Mouse (Mus musculus): ENCODE measurements around the gene Ehmt2. TPM values are rescaled to one million over a fixed set of nuclear protein-coding genes. Genes with fewer than 3 reads are reported as not detected.
"Not testable (repeated sequence)": the region's sequence is repeated elsewhere in the genome, so short reads cannot be mapped to it uniquely, and the experiment has no call there.

Ehmt2 gene
- polyA plus RNA-seq, 1 experiment: 130 TPM

GRCm38 (mm10) chr17:34953258-34953657 lies 55.0 kb downstream of the Ehmt2 start:
- H3K4me3 ChIP-seq (ENCODE audit: insufficient read depth, low read depth, low read length): no peak overlapping the region
- 87% methylated on average over 3 of the region's 3 CpGs for WGBS
- TF ChIP-seq POLR2A (IDR thresholded peaks at IDR 0.05; ENCODE audit: insufficient read depth, low read depth, low read length) (no peak), CTCF (IDR thresholded peaks at IDR 0.05; ENCODE audit: insufficient read depth, low read depth, low read length) (no peak)

DNA sequence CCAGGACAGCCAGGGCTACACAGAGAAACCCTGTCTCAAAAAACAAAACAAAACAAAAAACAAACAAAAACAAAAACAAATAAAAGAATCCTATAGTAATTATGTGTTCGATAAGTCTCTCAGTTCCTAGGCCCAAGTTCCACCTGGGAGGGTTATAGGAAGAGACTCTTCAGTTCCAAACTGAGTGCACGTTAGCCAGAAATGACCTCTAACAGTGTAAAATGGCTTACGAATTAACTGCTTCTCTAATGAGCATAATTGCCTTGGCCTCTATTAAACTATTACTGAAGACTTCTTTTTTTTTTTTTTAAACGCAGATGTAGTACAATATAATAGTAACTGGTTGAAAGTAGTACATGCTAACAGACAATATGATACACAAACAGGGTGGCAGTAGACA lies 55.6 kb downstream of the Ehmt2 start:
- TF ChIP-seq POLR2A (IDR thresholded peaks at IDR 0.05; ENCODE audit: insufficient read depth, low read depth, low read length) (no peak), CTCF (IDR thresholded peaks at IDR 0.05; ENCODE audit: insufficient read depth, low read depth, low read length) (no peak)
- 70% methylated on average over 4 of the region's 4 CpGs for WGBS
- Histone ChIP-seq H3K4me3 (ENCODE audit: insufficient read depth, low read depth, low read length) (no peak overlapping the region), H3K4me1 (ENCODE audit: control insufficient read depth, insufficient read depth, low read length) (peaks cover 2% of the 10 kb centered on the region; the same call in 1 of the 2 replicates), H3K27ac (ENCODE audit: insufficient read depth, low read depth, low read length) (no peak overlapping the region)

More at GRCm38 (mm10) chr17:34953258-34953657, 55.0 kb downstream of the Ehmt2 start:
- H3K4me1 ChIP-seq (ENCODE audit: control insufficient read depth, insufficient read depth, low read length): peaks cover 2% of the 10 kb centered on the region; the same call in 1 of the 2 replicates
- H3K27ac ChIP-seq (ENCODE audit: insufficient read depth, low read depth, low read length): no peak overlapping the region

DNA sequence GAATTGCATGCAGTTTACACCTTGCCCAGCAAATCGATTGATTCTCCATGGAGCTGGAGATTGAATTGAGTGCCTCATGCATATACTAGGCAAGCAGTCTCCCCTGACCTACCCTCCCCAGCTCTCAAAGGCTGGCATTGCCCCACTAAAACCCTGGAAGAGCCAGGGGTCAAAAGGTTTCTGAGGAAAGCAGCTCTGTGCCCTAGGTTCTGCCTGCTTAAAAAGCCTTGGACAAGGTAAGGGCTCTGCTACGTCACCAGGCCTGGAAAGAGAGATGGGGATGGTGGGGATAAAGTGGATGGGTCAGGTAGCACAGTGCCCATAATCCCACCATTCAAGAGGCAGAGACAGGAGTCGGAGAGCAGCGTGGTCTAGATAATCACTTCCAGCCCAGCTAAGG lies 56.6 kb downstream of the Ehmt2 start:
- Histone ChIP-seq H3K4me3 (ENCODE audit: insufficient read depth, low read depth, low read length) (no peak overlapping the region), H3K4me1 (ENCODE audit: control insufficient read depth, insufficient read depth, low read length) (peaks cover 5% of the 10 kb centered on the region; the same call in 1 of the 2 replicates), H3K27ac (ENCODE audit: insufficient read depth, low read depth, low read length) (no peak overlapping the region)
- TF ChIP-seq POLR2A (IDR thresholded peaks at IDR 0.05; ENCODE audit: insufficient read depth, low read depth, low read length): no peak
- WGBS: 78% methylated on average over 4 of the region's 4 CpGs

- Histone ChIP-seq H3K4me3 (ENCODE audit: insufficient read depth, low read depth, low read length) (no peak overlapping the region), H3K27ac (ENCODE audit: insufficient read depth, low read depth, low read length) (no peak overlapping the region), H3K4me1 (ENCODE audit: control insufficient read depth, insufficient read depth, low read length) (peaks cover 5% of the 10 kb centered on the region; the same call in 1 of the 2 replicates)
- TF ChIP-seq CTCF (IDR thresholded peaks at IDR 0.05; ENCODE audit: insufficient read depth, low read depth, low read length) (no peak), POLR2A (IDR thresholded peaks at IDR 0.05; ENCODE audit: insufficient read depth, low read depth, low read length) (no peak)
- 79% methylated on average over 3 of the region's 3 CpGs for WGBS
Measured at GRCm38 (mm10) chr17:34955884-34956283, 57.6 kb downstream of the Ehmt2 start.

- Histone ChIP-seq H3K4me1 (ENCODE audit: control insufficient read depth, insufficient read depth, low read length) (peaks cover 5% of the 10 kb centered on the region; the same call in 1 of the 2 replicates), H3K4me3 (ENCODE audit: insufficient read depth, low read depth, low read length) (no peak overlapping the region), H3K27ac (ENCODE audit: insufficient read depth, low read depth, low read length) (no peak overlapping the region)
- TF ChIP-seq CTCF (IDR thresholded peaks at IDR 0.05; ENCODE audit: insufficient read depth, low read depth, low read length): no peak
- no peak for TF ChIP-seq POLR2A (IDR thresholded peaks at IDR 0.05; ENCODE audit: insufficient read depth, low read depth, low read length)
- 39% methylated on average over 1 of the region's 1 CpGs for WGBS
Measured at GRCm38 (mm10) chr17:34956340-34956739, 58.1 kb downstream of the Ehmt2 start.

- H3K27ac ChIP-seq (ENCODE audit: insufficient read depth, low read depth, low read length); H3K4me3 ChIP-seq (ENCODE audit: insufficient read depth, low read depth, low read length); H3K4me1 ChIP-seq (ENCODE audit: control insufficient read depth, insufficient read depth, low read length): not testable (repeated sequence)
- WGBS: 9% methylated on average over 39 of the region's 40 CpGs
Measured at GRCm38 (mm10) chr17:34957291-34957690, 59.0 kb downstream of the Ehmt2 start.

- H3K4me3 ChIP-seq (ENCODE audit: insufficient read depth, low read depth, low read length); H3K4me1 ChIP-seq (ENCODE audit: control insufficient read depth, insufficient read depth, low read length); H3K27ac ChIP-seq (ENCODE audit: insufficient read depth, low read depth, low read length): not testable (repeated sequence)
- 21% methylated on average over 31 of the region's 40 CpGs for WGBS
Measured at GRCm38 (mm10) chr17:34957966-34958365, 59.7 kb downstream of the Ehmt2 start.

- peak overlapping the region; percentile 49 for H3K4me3 ChIP-seq (ENCODE audit: insufficient read depth, low read depth, low read length)
- H3K4me1 ChIP-seq (ENCODE audit: control insufficient read depth, insufficient read depth, low read length); H3K27ac ChIP-seq (ENCODE audit: insufficient read depth, low read depth, low read length): not testable (repeated sequence)
- WGBS: 0% methylated on average over 27 of the region's 47 CpGs
Measured at GRCm38 (mm10) chr17:34958734-34959129, 60.5 kb downstream of the Ehmt2 start.

GRCm38 (mm10) chr17:34959130-34959778 lies 61.0 kb downstream of the Ehmt2 start, which contains the start of gene Hspa1b:
TSS of gene Hspa1b (minus strand) at chr17:34959238.
- Histone ChIP-seq H3K4me3 (ENCODE audit: insufficient read depth, low read depth, low read length) (peak within 1 kb of the TSS; percentile 49), H3K27ac (ENCODE audit: insufficient read depth, low read depth, low read length) (peak within 1 kb of the TSS; percentile 78)
- WGBS: under 1% methylated on average over 32 of the region's 32 CpGs
- H3K4me1 ChIP-seq (ENCODE audit: control insufficient read depth, insufficient read depth, low read length): not testable (repeated sequence)
- TF ChIP-seq POLR2A (IDR thresholded peaks at IDR 0.05; ENCODE audit: insufficient read depth, low read depth, low read length): peak; percentile 47

DNA sequence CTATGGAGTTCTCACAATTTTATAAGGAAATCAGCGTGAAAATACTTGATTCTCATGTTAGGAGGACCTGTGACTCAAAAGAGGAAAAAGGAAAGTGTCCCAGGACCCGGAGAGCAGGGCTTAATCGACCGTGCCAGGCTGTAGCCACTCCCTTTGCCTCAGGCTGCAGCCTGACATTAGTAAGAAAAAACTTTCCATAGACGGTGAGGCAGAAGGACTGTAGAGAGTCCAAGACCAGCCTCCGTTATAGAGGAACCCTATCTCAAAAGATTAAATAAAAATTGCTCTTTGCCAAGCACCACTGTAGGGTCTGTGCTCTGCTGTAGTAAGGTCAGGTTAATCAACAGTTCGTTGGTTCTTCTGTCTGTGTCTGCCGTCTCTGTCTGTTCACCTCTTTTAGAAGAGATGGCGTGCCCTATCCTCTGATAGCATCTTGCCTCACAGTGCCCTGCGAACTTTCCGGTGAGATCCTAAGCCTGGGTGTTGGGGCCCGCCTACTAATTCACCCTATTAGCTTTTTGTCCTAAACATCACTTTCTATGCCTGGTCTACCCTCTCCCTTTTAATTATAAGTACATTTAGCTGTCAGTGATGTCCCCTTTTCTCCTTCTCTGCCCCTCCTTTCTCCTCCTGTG lies 61.7 kb downstream of the Ehmt2 start:
- Histone ChIP-seq H3K27ac (ENCODE audit: insufficient read depth, low read depth, low read length) (no peak overlapping the region), H3K4me1 (ENCODE audit: control insufficient read depth, insufficient read depth, low read length) (peaks cover 5% of the 10 kb centered on the region; the same call in 1 of the 2 replicates), H3K4me3 (ENCODE audit: insufficient read depth, low read depth, low read length) (no peak overlapping the region)
- WGBS: 13% methylated on average over 12 of the region's 12 CpGs
- TF ChIP-seq CTCF (IDR thresholded peaks at IDR 0.05; ENCODE audit: insufficient read depth, low read depth, low read length) (no peak), POLR2A (IDR thresholded peaks at IDR 0.05; ENCODE audit: insufficient read depth, low read depth, low read length) (no peak)
